Mouse (Mus musculus) MEL (cell line): Measurements from ENCODE around the gene Cfd.

Experiments used
- CTCF ChIP-seq, 3 experiments: IDR thresholded peaks in 2 of 3; conservative IDR thresholded peaks in 1 of 3; 2 replicates each; pipeline ENCODE4 v1.5.1; 2011 to 2012; ENCODE audit warnings: low read length in 3 of 3, low read depth in 2 of 3, mild to moderate bottlenecking in 2 of 3, improper control_type of control experiment in 1 of 3, inconsistent platforms in 1 of 3, mixed read lengths in 1 of 3, moderate library complexity in 1 of 3; ENCODE audit not compliant: control insufficient read depth in 1 of 3, insufficient read depth in 1 of 3, poor library complexity in 1 of 3, severe bottlenecking in 1 of 3
- GATA1 ChIP-seq: IDR thresholded peaks from 2 replicates; pipeline ENCODE4 v1.6.1; 2011; ENCODE audit warnings: low read depth, low read length, improper control_type of control experiment
- KAT2A ChIP-seq: conservative IDR thresholded peaks from 2 replicates; pipeline ENCODE4 v1.6.1; 2012; ENCODE audit warnings: low read depth, low read length, improper control_type of control experiment, inconsistent platforms
- POLR2A ChIP-seq, 2 experiments: IDR thresholded peaks; 2 replicates each; pipeline ENCODE4 v1.6.1; 2011 to 2012; ENCODE audit warnings: low read length in 2 of 2, mild to moderate bottlenecking in 2 of 2, control low read depth in 1 of 2, improper control_type of control experiment in 1 of 2, low read depth in 1 of 2, moderate library complexity in 1 of 2; ENCODE audit not compliant: control insufficient read depth in 1 of 2, insufficient read depth in 1 of 2, poor library complexity in 1 of 2
- TBP ChIP-seq: IDR thresholded peaks from 2 replicates; pipeline ENCODE4 v1.8.0; 2011; ENCODE audit warnings: low read depth, low read length, improper control_type of control experiment
- TCF12 ChIP-seq: IDR thresholded peaks from 2 replicates; pipeline ENCODE4 v1.6.1; 2014; ENCODE audit warnings: low read depth, mild to moderate bottlenecking, inconsistent platforms, low read length, improper control_type of control experiment, moderate library complexity

DNA sequence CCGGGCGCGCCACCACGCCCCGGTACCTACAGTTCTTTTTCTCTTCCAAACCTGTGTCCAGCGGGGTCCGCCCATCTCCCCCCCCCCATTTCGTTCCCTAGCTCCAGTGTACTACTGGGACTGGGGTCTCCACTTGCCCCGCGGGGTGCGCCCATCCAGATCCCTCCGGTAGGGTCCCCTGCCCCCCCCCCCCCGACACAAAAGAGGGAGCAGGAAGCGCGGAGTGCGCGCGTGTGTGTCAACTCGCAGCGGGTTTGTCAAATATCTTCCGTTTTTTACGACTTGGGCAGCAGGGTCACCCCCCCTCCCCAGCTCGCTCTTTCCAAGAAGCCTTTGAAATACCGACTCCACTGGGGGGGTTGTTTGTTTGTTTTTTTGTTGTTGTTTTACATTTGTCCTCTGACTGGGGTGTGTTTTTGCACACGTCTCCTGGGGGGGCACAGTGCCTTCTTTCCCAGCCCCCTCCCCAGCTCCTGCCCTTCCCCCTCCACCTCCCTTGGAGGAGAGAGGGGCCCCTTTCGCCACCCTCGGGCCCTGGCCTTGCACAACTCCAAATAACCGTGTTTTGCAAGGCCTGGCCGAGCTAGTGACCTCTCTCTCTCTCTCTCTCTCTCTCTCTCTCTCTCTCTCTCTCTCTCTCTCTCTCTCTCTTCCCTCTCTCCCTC lies 37.5 kb downstream of the Cfd start:
- TF ChIP-seq POLR2A (IDR thresholded peaks at IDR 0.05; ENCODE audit: control insufficient read depth in 1 of 2, insufficient read depth in 1 of 2, low read depth in 1 of 2, low read length in 2 of 2, poor library complexity in 1 of 2) (no peak), CTCF (IDR thresholded peaks at IDR 0.05 in 2 of 3, conservative IDR thresholded peaks at IDR 0.05 in 1 of 3; ENCODE audit: control insufficient read depth in 1 of 3, insufficient read depth in 1 of 3, low read depth in 2 of 3, low read length in 3 of 3, poor library complexity in 1 of 3, severe bottlenecking in 1 of 3) (no peak), GATA1 (no peak), TCF12 (no peak), TBP (no peak), KAT2A (no peak)
